Mouse (Mus musculus) right cerebral cortex, adult 18-20 months (tissue): ENCODE measurements around the gene Gm20721.
"Not testable (repeated sequence)": the region's sequence is repeated elsewhere in the genome, so short reads cannot be mapped to it uniquely, and the experiment has no call there.

Experiments
- DNase-seq: peaks from one replicate; pipeline ENCODE4 v3.0.0; 2022; ENCODE audit warnings: mixed read lengths

The Gm20721 gene

DNA sequence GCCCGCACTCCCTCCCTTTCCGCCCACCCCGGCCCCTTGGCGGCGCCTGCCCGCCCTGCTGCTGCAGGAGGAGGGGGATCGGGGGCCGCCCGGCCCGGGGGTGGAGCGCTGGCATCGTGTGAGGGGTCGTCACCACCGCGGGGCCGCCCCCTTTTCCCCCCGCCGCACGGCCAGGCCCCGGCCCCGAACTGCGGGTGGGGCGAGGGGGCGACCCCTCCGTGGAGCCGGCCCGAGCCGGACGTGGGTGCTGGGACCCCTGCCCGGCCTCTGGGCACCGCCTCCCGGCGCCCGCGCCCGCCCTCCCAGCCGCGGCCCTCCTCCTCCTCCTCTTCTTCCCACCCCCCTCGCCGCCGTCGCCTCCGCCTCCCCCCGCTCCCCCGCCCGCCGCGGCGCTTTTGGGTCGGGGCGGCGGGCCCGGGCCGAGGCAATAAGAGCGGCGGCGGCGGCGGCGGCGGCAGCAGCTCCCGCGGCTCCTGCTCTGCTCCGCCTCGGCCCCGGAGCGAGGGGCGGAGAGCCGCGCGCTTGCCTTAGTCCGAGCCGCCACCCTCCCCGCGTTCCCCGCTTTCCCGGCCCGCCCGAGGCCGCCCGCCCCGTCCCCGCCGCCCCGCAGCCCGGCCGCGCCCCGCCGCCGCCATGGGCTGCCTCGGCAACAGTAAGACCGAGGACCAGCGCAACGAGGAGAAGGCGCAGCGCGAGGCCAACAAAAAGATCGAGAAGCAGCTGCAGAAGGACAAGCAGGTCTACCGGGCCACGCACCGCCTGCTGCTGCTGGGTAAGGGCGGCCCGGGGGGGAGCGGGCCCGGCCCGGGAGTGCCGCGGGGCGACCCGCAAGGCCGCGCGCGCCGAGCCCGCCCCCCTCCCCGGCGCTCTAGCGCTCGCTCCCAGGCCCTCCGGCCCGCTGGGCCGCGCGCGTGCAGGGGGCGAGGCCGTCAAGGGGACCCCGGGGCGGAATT, 16.6 kb downstream of the Gm20721 start:
- peak; percentile 72 for DNase-seq

DNA sequence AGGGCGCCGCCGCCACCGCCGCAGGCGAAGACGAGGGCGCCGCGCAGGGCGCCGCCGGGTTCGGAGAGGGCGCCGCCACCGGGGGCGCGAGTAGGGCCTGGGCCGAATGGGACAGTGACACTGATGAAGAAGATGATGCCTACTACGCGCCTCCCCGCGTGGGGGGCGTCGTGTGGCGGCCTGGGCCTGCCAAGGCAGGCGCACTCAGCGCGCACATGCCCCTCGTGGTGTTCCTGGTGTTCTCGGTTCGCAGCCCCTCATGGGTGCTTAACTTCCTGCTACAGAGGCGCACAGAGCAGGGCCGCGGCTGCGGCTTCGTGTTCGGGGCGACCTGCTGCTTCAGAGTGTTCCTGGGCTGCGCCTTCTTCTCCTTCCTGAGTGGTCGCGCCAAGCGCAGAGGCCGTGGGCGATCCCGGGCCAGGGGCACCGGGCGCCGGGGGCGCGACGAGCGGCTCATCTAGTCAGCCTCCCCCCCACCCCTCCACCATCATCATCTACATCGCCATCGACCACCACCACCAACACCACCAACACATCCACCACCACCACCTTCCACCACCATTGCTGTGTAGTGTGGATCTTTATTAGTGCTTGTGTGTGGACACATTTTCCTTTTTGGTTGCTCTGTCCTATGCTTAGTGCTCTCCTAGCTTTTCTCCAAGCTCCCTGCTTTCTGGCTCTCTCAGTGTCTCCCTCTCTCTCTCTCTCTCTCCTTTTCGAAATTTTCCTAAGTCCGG, 17.4 kb downstream of the Gm20721 start:
- DNase-seq: no peak

DNA sequence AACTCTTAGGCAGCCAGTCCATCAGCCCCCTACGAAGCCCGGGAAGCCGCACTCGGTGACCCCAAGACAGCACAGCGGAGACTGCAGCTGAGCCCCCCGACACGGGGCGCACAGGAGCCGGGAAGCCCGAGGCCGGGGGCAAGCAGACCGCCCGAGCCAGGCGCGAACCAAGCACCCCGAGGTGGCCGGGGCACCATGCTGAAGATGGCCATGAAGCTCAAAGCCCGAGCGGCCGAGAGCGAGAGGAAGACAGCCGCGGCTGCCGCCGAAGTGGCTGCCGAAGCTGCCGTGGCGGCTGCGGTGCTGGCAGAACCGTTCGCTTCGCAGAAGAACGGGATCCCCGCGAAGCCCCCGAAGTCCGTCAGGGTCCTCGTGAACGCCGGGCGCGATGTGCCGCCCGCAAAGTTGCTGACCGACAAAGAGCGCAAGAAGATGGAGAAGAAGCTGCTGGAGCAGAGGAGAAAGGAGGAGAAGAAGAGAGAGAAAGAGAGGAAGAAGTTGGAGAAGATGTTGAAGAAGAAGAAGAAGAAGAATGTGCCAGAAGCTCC, 18.1 kb downstream of the Gm20721 start:
- no peak for DNase-seq

DNA sequence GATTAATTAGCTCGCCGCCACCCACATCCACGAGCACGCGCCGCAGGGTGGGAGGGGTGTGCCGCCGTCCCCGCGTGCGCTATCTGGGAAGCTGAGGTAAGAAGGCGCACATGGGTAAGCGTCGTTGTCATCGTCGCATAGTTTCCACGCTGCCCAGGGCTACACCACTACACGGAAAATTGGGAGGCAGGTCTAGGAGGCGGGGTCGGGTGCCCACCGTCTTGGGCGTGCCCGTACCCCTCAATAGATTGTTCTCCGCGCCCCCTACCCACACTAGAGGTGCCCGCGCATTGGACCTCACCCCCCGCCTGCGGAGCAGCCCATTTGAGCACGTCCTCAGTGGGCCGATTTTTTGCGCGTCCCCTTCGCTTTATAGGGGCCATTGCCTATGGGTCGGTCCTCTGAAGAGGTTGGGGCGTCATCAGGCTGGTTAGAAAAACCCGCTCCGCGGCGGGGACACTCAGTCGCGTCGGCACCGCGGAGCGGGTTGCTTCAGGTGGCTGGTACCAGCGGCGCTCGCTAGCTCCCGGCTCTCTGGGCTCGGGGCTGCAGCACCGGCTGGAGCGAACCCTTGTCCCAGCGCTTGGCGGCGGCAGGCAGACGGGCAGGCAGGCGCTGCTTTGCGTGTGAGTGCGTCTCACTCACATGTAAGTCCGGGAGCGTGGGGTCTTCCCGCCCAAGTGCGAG, 19.1 kb downstream of the Gm20721 start:
- peak; percentile 78 for DNase-seq

DNA sequence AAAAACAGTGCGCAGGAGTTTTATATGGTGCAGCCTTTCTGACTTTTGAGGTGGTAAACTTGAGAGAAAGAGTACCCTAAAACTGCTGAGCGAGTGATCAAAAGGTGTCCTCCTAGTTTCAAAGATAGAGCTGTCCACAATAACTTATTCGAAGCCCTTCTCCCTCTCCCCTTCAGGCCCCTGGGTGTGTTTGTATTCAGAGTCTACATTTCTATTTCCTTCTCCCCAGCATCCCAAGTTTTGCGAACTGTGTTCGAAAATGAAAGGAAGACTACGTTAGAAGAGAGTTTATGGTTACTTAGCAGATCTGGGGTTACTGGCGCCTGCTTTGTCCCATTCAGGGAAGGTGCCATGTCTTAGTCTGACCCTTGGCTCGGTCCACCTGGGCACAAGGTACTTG, 20.0 kb downstream of the Gm20721 start:
- no peak for DNase-seq

DNA sequence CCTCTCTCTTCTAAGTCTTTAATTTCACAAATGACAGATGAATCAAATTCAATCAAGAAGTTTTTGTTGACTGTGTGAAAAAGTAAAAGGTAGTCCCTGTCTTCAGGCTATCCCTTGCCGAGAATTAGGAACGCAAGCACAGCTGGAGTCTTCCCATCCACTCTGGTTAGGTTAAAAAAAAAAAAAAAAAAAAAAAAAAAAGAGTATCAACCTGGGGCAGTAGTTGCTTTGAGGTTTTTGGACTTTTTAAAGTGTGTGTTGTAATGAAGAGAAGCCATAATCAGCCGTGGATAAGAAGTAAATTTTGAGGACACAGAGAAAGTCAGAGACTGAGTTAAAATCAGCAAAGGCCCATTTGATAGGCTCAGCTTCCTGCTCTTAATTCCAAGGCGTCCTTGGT, 20.5 kb downstream of the Gm20721 start:
- DNase-seq: no peak

DNA sequence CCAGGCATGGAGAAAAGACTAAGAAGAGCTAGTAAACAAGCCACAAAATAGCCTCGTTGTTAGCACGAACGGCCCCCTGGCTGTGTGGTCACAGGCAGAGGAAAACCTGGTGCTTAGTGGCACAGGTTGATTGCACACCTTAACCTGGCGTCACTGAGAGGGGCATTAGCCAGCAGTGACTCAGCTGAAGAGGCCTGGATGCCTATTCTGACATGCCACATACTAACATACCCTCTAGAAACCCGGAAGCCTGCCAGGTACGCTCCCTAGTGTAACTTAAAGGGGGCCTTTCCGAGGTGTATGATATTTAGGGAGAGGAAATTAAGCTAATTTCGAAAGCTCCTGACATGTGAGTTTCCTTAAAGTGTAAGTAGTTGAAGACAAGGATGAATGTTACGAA, 29.9 kb downstream of the Gm20721 start:
- DNase-seq: no peak

DNA sequence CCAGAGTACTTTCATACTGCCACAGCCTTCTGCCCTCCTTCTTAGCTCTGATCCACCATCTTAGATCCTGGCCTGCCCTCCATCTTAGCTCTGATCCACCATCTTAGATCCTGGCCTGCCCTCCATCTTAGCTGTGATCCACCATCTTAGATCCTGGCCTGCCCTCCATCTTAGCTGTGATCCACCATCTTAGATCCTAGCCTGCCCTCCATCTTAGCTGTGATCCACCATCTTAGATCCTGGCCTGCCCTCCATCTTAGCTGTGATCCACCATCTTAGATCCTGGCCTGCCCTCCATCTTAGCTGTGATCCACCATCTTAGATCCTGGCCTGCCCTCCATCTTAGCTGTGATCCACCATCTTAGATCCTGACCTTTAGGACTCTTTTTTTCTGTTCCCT, 31.1 kb downstream of the Gm20721 start:
- not testable (repeated sequence) for DNase-seq

DNA sequence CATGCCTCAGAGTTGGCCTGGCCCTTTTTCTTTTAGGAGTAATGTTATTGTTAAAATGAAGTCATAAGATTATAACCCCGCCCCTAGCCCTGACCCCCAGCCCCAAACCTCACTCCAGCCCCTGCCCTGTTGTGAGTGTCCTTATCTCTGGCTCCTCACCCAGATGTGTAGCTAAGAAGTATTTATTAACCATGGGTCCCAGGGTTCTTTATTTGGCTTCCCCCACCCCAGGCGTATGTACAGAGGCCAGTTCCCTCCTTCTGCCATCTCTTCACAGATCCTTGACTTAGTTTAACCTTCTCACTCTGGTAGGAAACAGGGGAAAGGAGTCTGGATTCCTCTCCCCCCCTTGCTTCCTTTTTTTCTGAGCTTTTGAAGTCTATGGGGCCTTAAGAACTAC, 33.9 kb downstream of the Gm20721 start:
- no peak for DNase-seq

DNA sequence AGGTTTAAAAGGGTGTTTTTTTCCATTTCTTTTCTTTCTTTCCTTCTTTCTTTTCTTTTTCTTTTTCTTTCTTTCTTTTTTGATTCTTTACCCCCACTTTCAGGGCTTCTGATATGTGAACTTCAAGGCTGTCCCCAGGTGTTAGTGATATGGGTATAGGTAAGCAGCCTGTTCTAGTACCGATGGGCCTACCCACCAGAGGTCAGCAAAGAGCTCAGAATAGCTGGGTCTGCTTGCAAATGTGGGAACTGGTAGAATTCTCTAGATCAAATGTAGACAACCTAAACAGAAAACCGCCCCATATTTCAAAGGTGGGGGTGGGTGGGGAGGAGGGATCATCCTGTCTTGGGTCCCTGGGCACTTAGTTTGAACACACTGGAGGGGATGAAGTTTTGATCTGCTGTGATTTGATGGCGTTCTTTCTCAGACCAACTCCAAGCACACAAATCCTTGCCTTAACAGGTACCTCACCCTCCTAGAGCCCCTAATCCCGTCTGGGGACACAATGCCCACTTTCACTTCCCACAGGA, 34.3 kb downstream of the Gm20721 start:
- peak; percentile 84 for DNase-seq

DNA sequence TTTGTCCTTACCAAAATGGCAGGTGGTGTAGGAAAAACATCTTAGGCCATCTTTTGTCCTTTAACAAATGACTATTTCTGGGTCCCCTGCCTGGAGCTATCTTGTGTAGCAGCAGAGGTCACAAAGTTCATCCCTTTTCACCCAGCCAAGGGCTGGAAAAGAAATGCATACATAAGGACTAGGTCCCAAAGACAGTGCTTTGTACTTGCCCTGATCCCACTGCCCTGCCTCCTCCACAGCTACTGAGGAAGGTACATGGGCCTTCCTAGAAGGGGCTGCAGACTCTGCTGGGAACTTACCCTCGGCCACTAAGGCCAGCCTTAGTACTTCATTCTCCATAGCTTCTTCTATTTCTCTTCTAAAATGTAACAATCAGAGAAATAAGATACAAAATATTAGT, 34.9 kb downstream of the Gm20721 start:
- DNase-seq: no peak

DNA sequence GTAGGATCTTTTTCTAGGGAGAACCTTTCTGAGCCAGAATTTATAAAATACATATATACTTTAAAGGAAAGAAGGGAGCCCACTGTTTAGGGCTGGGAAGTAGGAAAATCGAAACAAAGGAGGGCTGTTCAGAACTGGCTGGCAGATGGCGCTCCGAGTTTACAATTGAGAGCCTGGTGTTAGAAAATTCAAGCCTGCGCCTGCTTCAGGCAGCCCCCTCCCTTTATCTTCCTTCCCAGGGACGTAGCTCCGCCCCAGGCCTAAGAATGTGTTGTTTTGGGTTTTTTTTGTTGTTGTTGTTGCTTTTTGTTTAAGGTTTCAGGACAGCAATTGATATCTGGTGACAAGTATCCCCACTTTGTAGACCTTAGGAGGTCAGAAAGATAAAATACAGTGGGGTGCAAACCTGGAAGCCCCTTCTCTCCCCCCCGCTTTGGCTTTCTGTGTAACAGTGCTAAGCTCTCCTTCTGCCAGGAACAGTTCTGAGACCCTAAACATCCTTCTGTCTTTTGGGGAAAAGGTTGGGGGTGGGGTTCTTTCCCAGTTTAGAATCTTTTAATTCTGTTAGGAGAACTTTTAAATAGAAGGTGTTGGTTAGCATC, 35.5 kb downstream of the Gm20721 start:
- DNase-seq: peak; percentile 46

DNA sequence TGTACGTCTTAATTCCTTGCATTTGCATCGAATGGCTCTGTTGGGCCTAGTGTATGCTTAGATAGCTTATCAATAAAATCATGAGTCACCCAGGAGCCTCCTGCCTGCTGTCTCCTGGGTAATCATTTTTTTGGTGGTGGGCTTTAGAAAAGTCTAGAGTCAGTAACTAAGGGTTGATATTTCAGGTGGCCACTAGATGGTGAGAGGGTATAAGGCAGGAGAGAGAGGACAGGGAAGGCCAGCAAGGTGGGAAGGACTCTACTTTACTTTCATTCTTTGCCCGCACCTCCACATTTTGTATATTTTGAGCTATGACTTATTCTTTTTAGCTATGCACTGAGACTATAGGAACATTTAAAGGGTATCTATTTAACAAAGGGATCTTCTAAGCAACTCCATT, 38.6 kb downstream of the Gm20721 start:
- no peak for DNase-seq

DNA sequence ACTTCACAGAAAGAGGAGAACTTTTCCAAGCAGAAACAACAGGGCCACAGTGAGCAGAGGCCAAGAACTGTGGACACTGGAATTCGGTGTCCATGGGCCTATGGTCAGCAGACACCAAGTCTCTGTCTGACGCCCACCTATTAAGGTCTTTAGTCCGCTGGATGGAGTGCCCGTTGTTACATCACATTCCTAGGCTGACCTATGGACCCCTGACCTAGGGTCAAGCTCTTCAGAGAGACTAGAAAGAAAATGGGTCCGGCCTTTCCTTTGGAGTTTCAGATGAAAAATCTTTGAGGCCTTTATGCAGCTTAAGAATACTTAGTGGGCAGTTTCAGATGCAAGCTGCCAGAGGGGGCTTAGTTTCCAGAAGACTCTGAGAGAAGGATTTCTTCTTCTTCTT, 40.9 kb downstream of the Gm20721 start:
- no peak for DNase-seq

DNA sequence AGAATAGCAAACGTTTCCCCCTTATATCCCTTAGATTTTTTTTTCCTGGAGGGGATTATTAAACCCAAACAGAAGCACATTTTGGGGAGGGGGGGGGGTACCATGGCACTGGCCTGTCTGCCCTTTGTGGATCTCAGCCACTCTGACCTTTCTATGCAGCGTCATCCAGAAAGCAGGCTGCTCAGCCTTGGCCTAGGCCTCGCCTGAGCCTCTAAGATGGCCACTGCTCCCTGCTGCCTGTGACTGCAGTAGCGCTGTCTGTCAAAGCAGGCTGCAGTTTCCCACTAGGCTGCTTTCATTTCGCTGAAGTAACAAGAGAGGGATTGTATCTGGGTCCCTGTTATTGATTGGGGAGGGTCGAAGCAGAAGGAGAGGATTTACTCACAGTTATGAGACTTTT, 44.0 kb downstream of the Gm20721 start:
- no peak for DNase-seq

DNA sequence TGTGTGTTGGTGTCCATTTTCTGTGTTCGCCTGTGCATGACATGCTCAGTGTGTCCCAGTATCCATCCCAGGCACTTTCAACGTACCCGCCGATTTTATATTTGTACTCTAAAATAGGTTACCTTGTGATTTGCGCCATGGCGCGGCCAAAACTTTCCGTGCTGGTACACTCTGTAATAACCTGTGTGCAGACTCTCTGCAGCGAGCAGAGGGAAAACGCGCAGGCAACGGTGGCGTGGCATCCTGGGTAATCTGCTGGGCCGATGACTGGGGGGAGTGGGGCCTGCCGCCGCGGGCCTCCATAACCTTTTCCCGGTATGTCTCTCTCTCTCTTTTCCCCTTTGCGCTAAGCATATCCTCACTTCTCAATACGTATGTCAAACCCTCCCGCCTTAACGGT, 45.8 kb downstream of the Gm20721 start:
- no peak for DNase-seq

DNA sequence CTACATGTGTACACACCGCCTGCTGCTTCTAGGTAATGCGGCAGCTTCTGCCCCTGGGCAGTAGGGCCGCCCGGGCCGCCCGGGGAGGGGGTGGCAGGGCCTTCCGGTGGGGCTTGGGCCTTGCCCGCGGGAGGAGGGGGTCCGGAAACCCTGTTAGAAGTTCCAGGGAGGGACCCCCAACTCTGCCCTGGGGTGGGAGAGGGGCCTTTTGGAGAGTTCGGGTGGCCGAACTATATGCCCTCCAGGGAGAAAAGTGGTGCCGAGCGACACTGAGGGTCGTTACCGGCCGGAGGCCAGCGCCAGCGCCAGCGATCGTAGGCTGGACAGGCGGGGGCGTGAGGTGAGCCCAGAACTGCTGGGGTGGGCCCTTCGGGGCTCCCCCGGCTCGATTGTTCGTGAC, 46.3 kb downstream of the Gm20721 start:
- no peak for DNase-seq

DNA sequence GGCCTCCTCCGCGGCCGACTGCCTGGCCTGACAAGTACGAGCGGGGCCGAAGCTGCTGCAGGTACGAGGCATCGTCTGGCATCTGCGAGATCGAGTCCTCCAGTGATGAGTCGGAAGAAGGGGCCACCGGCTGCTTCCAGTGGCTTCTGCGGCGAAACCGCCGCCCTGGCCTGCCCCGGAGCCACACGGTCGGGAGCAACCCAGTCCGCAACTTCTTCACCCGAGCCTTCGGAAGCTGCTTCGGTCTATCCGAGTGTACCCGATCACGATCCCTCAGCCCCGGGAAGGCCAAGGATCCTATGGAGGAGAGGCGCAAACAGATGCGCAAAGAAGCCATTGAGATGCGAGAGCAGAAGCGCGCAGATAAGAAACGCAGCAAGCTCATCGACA, 46.7 kb downstream of the Gm20721 start:
- no peak for DNase-seq

DNA sequence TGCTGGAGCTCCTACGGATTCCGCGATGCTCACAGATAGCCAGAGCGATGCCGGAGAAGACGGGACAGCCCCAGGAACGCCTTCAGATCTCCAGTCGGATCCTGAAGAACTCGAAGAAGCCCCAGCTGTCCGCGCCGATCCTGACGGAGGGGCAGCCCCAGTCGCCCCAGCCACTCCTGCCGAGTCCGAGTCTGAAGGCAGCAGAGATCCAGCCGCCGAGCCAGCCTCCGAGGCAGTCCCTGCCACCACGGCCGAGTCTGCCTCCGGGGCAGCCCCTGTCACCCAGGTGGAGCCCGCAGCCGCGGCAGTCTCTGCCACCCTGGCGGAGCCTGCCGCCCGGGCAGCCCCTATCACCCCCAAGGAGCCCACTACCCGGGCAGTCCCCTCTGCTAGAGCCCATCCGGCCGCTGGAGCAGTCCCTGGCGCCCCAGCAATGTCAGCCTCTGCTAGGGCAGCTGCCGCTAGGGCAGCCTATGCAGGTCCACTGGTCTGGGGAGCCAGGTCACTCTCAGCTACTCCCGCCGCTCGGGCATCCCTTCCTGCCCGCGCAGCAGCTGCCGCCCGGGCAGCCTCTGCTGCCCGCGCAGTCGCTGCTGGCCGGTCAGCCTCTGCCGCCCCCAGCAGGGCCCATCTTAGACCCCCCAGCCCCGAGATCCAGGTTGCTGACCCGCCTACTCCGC, 47.3 kb downstream of the Gm20721 start:
- DNase-seq: no peak

DNA sequence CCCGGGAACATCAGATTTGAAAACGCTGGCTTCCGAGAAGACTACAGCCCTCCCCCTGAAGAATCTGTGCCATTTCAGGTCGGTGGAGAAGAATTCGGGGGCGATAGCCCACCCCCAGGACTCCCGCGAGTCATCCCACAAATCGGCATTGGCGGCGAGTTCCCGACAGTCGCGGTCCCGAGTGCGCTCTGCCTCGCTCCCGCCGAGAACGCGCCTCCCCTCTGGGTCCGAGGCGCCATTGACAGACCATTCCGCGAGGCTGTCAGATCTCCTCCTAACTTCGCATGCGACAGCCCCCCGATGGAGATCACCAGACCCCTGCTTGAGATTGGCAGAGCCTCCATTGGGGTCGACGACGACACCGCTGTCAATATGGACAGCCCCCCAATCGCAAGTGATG, 48.0 kb downstream of the Gm20721 start:
- no peak for DNase-seq

DNA sequence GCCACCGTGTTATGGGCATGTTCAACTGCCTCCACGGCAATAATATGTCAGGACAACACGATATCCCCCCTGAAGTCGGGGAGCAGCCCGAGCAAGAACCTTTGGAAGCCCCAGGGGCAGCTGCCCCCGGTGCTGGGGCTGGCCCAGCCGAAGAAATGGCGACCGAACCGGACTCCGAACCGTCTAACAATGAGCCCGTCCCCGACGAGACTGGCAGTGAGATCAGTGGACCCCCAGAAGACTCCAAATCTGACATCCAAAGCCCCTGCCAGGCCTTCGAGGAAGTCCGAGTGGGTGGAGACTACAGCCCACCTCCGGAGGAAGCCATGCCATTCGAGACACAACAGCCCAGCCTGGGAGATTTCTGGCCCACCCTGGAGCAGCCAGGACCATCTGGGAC, 48.7 kb downstream of the Gm20721 start:
- no peak for DNase-seq

DNA sequence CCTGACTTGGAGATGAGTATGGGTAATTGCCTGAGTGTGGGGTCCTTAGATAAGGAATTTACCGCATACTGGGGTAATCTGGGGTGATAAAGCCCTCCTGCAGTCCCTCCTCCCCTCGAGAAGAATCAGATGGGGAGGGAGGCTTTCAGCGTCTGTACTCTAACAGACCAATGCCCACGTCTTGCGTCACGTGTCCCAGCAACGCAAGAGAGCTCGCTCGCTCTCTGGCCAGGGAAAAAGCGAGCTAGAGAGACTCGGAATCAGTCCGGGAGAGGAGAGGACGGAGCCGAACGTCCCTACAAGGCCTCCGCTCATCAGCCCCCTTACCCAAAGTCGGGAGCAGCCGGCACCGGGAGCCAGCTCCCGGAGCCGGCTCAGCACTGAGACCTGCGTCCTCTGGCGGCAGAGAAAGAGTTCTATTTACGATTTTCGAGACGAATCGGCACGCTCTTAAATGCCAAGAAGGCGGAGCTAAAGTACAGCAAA, 49.4 kb downstream of the Gm20721 start:
- no peak for DNase-seq
